Mouse (Mus musculus): ENCODE measurements around the gene Rnf181.

- TF ChIP-seq GATA1 (IDR thresholded peaks at IDR 0.05; ENCODE audit: borderline replicate concordance, low read length) (no peak; the same call in 2 of the 3 replicates), FLI1 (IDR thresholded peaks at IDR 0.05; ENCODE audit: low read length) (no peak)
Observed at GRCm38 (mm10) chr6:72389471-72389940, 22.8 kb upstream of the Rnf181 start.

Data from megakaryocyte, embryonic 14.5 days (primary cell).